Mouse (Mus musculus) layer of hippocampus, adult 18-20 months (tissue): ENCODE results near the gene Mgat4a. TPM values are rescaled to one million over a fixed set of nuclear protein-coding genes. Genes with fewer than 3 reads are reported as not detected.

ENCODE experiments used
- DNase-seq, 2 experiments: peaks; one replicate each; pipeline ENCODE4 v3.0.0; 2022; ENCODE audit warnings: low spot score in 2 of 2
- total RNA-seq, 2 experiments: library from RNA; stranded (reverse); gene quantifications; 2 replicates each; pipeline ENCODE4 v1.2.3; 2021

Gene Mgat4a
- total RNA-seq, 2 experiments from 2014 or later: 30.9 to 31.9 TPM

GRCm38 (mm10) chr1:37496591-37497280, 44.1 kb downstream of the Mgat4a start:
- no peak for DNase-seq

GRCm38 (mm10) chr1:37495698-37496321, 45.0 kb downstream of the Mgat4a start:
- no peak for DNase-seq

GRCm38 (mm10) chr1:37495104-37495503, 45.7 kb downstream of the Mgat4a start:
- DNase-seq: no peak

- no peak for DNase-seq
Observed at GRCm38 (mm10) chr1:37491672-37492071, 49.1 kb downstream of the Mgat4a start.

GRCm38 (mm10) chr1:37490691-37491212, 50.1 kb downstream of the Mgat4a start:
- DNase-seq: no peak

GRCm38 (mm10) chr1:37488531-37488930, 52.3 kb downstream of the Mgat4a start:
- DNase-seq: no peak

GRCm38 (mm10) chr1:37486994-37487393, 53.8 kb downstream of the Mgat4a start:
- no peak for DNase-seq

- DNase-seq: no peak
Observed at GRCm38 (mm10) chr1:37486439-37486838, 54.4 kb downstream of the Mgat4a start.

GRCm38 (mm10) chr1:37484612-37485011, 56.2 kb downstream of the Mgat4a start:
- no peak for DNase-seq

GRCm38 (mm10) chr1:37481331-37481730, 59.5 kb downstream of the Mgat4a start:
- no peak for DNase-seq

GRCm38 (mm10) chr1:37480731-37481130, 60.1 kb downstream of the Mgat4a start:
- DNase-seq: no peak

GRCm38 (mm10) chr1:37479759-37480158, 61.1 kb downstream of the Mgat4a start:
- no peak for DNase-seq

GRCm38 (mm10) chr1:37479074-37479473, 61.7 kb downstream of the Mgat4a start:
- DNase-seq: peak; percentile 21 to 56

GRCm38 (mm10) chr1:37478416-37478815, 62.4 kb downstream of the Mgat4a start:
- DNase-seq: no peak

- DNase-seq: no peak
Observed at GRCm38 (mm10) chr1:37477928-37478327, 62.9 kb downstream of the Mgat4a start.

- no peak for DNase-seq
Observed at GRCm38 (mm10) chr1:37477250-37477649, 63.6 kb downstream of the Mgat4a start.

GRCm38 (mm10) chr1:37475312-37475711, 65.5 kb downstream of the Mgat4a start:
- no peak for DNase-seq

GRCm38 (mm10) chr1:37474634-37475190, 66.1 kb downstream of the Mgat4a start:
- no peak for DNase-seq

GRCm38 (mm10) chr1:37474046-37474445, 66.8 kb downstream of the Mgat4a start:
- DNase-seq: no peak

GRCm38 (mm10) chr1:37473251-37473650, 67.6 kb downstream of the Mgat4a start:
- no peak for DNase-seq

GRCm38 (mm10) chr1:37471179-37472148, 69.4 kb downstream of the Mgat4a start:
- peak in 1 of 2 experiments; percentile 26 for DNase-seq
